Mouse (Mus musculus) MEL (cell line): ENCODE measurements around the gene Slco2a1. TPM values are rescaled to one million over a fixed set of nuclear protein-coding genes. Genes with fewer than 3 reads are reported as not detected.

Experiments
- DNase-seq: peaks from one replicate; pipeline ENCODE4 v3.0.0; 2011; ENCODE audit warnings: low read depth, low spot score
- H3K27ac ChIP-seq: 2 replicates; pipeline ENCODE4 v1.5.1; 2012; ENCODE audit warnings: low read depth, mild to moderate bottlenecking, control low read depth, low read length, moderate library complexity; ENCODE audit not compliant: control insufficient read depth
- H3K27me3 ChIP-seq, 2 experiments: fragments of 150-350 bp in 1 of 2; sonication (generic) in 1 of 2; 2 replicates each; pipeline ENCODE4 v1.6.1; 2012; ENCODE audit warnings: low read length in 2 of 2, mild to moderate bottlenecking in 2 of 2, improper control_type of control experiment in 1 of 2, moderate library complexity in 1 of 2; ENCODE audit not compliant: insufficient read depth in 2 of 2, control insufficient read depth in 1 of 2
- H3K36me3 ChIP-seq, 2 experiments: 2 replicates each; pipeline ENCODE4 v1.6.1; 2012 to 2014; ENCODE audit warnings: low read length in 2 of 2, improper control_type of control experiment in 1 of 2, inconsistent platforms in 1 of 2, mild to moderate bottlenecking in 1 of 2; ENCODE audit not compliant: insufficient read depth in 2 of 2, control insufficient read depth in 1 of 2
- H3K4me1 ChIP-seq, 2 experiments: fragments of 150-350 bp in 1 of 2; sonication (generic) in 1 of 2; 2 replicates each; pipeline ENCODE4 v1.6.1; 2012; ENCODE audit warnings: low read length in 2 of 2, improper control_type of control experiment in 1 of 2, mild to moderate bottlenecking in 1 of 2; ENCODE audit not compliant: insufficient read depth in 2 of 2, control insufficient read depth in 1 of 2
- H3K4me3 ChIP-seq, 2 experiments: fragments of 150-350 bp in 1 of 2; sonication (generic) in 1 of 2; 2 replicates each; pipeline ENCODE4 v1.5.1; 2012; ENCODE audit warnings: low read depth in 2 of 2, low read length in 2 of 2, mild to moderate bottlenecking in 2 of 2, moderate library complexity in 2 of 2, control low read depth in 1 of 2, improper control_type of control experiment in 1 of 2; ENCODE audit not compliant: control insufficient read depth in 1 of 2, insufficient read depth in 1 of 2
- H3K79me2 ChIP-seq: 2 replicates; pipeline ENCODE4 v1.6.1; 2012; ENCODE audit warnings: mild to moderate bottlenecking, low read length, moderate library complexity; ENCODE audit not compliant: control insufficient read depth, poor library complexity, insufficient read depth
- H3K9ac ChIP-seq: 2 replicates; pipeline ENCODE4 v1.6.1; 2012; ENCODE audit warnings: low read depth, mild to moderate bottlenecking, control low read depth, low read length, moderate library complexity; ENCODE audit not compliant: control insufficient read depth, poor library complexity, severe bottlenecking
- H3K9me3 ChIP-seq: fragments of 150-350 bp; sonication (generic); replicated peaks from 2 replicates; pipeline ENCODE4 v1.6.1; 2012; ENCODE audit warnings: mild to moderate bottlenecking, low read length, improper control_type of control experiment, moderate library complexity; ENCODE audit not compliant: insufficient read depth
- BHLHE40 ChIP-seq: IDR thresholded peaks from 2 replicates; pipeline ENCODE4 v1.6.1; 2012; ENCODE audit warnings: low read depth, mild to moderate bottlenecking, inconsistent platforms, low read length, improper control_type of control experiment, borderline replicate concordance
- CTCF ChIP-seq, 3 experiments: IDR thresholded peaks in 2 of 3; conservative IDR thresholded peaks in 1 of 3; 2 replicates each; pipeline ENCODE4 v1.5.1; 2011 to 2012; ENCODE audit warnings: low read length in 3 of 3, low read depth in 2 of 3, mild to moderate bottlenecking in 2 of 3, improper control_type of control experiment in 1 of 3, inconsistent platforms in 1 of 3, mixed read lengths in 1 of 3, moderate library complexity in 1 of 3; ENCODE audit not compliant: control insufficient read depth in 1 of 3, insufficient read depth in 1 of 3, poor library complexity in 1 of 3, severe bottlenecking in 1 of 3
- E2F4 ChIP-seq: IDR thresholded peaks from 2 replicates; pipeline ENCODE4 v1.6.1; 2011; ENCODE audit warnings: low read depth, low read length, improper control_type of control experiment, borderline replicate concordance
- GATA1 ChIP-seq: IDR thresholded peaks from 2 replicates; pipeline ENCODE4 v1.6.1; 2011; ENCODE audit warnings: low read depth, low read length, improper control_type of control experiment
- JUND ChIP-seq: IDR thresholded peaks from 2 replicates; pipeline ENCODE4 v1.6.1; 2011; ENCODE audit warnings: low read depth, mild to moderate bottlenecking, improper control_type of control experiment, low read length
- MXI1 ChIP-seq: IDR thresholded peaks from 2 replicates; pipeline ENCODE4 v1.6.1; 2011; ENCODE audit warnings: mild to moderate bottlenecking, low read depth, low read length, improper control_type of control experiment
- MYB ChIP-seq: IDR thresholded peaks from 2 replicates; pipeline ENCODE4 v1.6.1; 2011; ENCODE audit warnings: mild to moderate bottlenecking, low read depth, low read length, improper control_type of control experiment
- MYC ChIP-seq: IDR thresholded peaks from 2 replicates; pipeline ENCODE4 v1.6.1; 2011; ENCODE audit warnings: low read depth, mild to moderate bottlenecking, low read length, improper control_type of control experiment, moderate library complexity
- SMC3 ChIP-seq: IDR thresholded peaks from 2 replicates; pipeline ENCODE4 v1.6.1; 2011; ENCODE audit warnings: low read depth, low read length, improper control_type of control experiment
- TBP ChIP-seq: IDR thresholded peaks from 2 replicates; pipeline ENCODE4 v1.8.0; 2011; ENCODE audit warnings: low read depth, low read length, improper control_type of control experiment
- TCF12 ChIP-seq: IDR thresholded peaks from 2 replicates; pipeline ENCODE4 v1.6.1; 2014; ENCODE audit warnings: low read depth, mild to moderate bottlenecking, inconsistent platforms, low read length, improper control_type of control experiment, moderate library complexity
- ZC3H11A ChIP-seq: IDR thresholded peaks from 2 replicates; pipeline ENCODE4 v1.6.1; 2012; ENCODE audit warnings: low read depth, mild to moderate bottlenecking, inconsistent platforms, low read length, improper control_type of control experiment
- ZKSCAN1 ChIP-seq: IDR thresholded peaks from 2 replicates; pipeline ENCODE4 v1.6.1; 2012; ENCODE audit warnings: low read depth, mild to moderate bottlenecking, inconsistent platforms, low read length, improper control_type of control experiment, moderate library complexity
- polyA plus RNA-seq, 2 experiments: library from polyadenylated mRNA; stranded (reverse) in 1 of 2; unstranded in 1 of 2; fragments of >175 nt in 1 of 2; fragments of >200 nt in 1 of 2; gene quantifications; 2 replicates each; pipeline versions ENCODE4 v1.2.1 to v1.2.4; 2012; ENCODE audit warnings: low replicate concordance in 2 of 2, low read depth in 1 of 2; ENCODE audit not compliant: insufficient read length in 2 of 2, insufficient read depth in 1 of 2, missing spikeins in 1 of 2
- total RNA-seq: library from RNA; depleted of rRNA; stranded (reverse); fragments of 300-350 nt; gene quantifications from 2 replicates; pipeline ENCODE4 v1.2.3, GENCODE M21; 2012

Gene Slco2a1
- total and polyA plus RNA-seq, 3 experiments, result 0.01 TPM; not detected in 2

DNA sequence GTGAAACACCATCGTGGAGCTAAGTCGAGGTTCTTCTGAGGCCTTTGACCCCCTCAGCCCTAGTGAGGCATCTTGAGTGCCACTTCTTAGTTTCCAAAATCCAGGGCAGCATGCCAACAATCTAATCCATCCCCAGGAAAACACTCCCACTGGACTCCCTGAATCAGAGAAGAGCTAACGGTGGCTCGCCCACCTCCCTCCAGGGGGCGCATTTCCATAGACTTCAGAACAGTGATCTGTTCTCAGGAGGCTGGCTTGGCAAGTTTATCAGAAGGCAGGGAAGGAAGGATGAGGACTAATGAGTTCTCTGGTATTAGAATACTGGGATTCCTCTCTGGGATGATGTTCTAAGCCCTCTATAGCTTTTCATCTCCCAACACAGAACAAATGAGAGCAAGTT, 24.9 kb downstream of the Slco2a1 start:
- Histone ChIP-seq H3K4me1 (no peaks in the 10 kb centered on the region), H3K27ac (no peak overlapping the region), H3K36me3 (no peaks in the 10 kb centered on the region), H3K9me3 (no peaks in the 10 kb centered on the region), H3K9ac (no peak overlapping the region), H3K27me3 (no peaks in the 10 kb centered on the region), H3K4me3 (no peak overlapping the region), H3K79me2 (no peaks in the 10 kb centered on the region)
- TF ChIP-seq ZC3H11A (no peak), CTCF (IDR thresholded peaks at IDR 0.05 in 2 of 3, conservative IDR thresholded peaks at IDR 0.05 in 1 of 3; ENCODE audit: control insufficient read depth in 1 of 3, insufficient read depth in 1 of 3, low read depth in 2 of 3, low read length in 3 of 3, poor library complexity in 1 of 3, severe bottlenecking in 1 of 3) (peak in 2 of 3 experiments; percentile 14; a peak in 2 of 6 replicates), SMC3 (0 out of 2 replicates have a peak, but pooled peaks have one; percentile 5), MYB (no peak)
- DNase-seq, result no peak

DNA sequence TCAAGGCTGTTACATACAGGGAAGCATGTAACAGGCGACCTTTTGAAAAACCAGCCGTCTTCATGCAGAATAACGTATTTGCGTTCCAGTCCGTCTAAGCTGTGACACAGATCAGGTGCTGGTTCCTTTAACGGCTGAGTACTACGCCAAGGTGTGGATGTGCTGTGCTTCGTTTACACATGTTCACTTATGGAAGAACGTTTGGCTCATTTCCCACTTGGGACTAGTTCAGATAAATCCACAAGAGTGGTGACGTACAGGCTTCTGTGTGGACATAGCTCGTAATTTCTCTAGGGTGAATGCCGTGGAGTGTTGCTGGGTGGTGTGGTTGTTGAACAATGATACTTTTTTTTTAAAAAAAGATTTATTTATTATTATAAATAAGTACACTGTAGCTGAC, 26.2 kb downstream of the Slco2a1 start:
- Histone ChIP-seq H3K4me1 (no peaks in the 10 kb centered on the region), H3K9ac (no peak overlapping the region), H3K27ac (no peak overlapping the region), H3K4me3 (no peak overlapping the region), H3K36me3 (no peaks in the 10 kb centered on the region), H3K27me3 (no peaks in the 10 kb centered on the region), H3K9me3 (no peaks in the 10 kb centered on the region), H3K79me2 (no peaks in the 10 kb centered on the region)
- TF ChIP-seq JUND (no peak), TBP (no peak), GATA1 (no peak)
- no peak for DNase-seq

DNA sequence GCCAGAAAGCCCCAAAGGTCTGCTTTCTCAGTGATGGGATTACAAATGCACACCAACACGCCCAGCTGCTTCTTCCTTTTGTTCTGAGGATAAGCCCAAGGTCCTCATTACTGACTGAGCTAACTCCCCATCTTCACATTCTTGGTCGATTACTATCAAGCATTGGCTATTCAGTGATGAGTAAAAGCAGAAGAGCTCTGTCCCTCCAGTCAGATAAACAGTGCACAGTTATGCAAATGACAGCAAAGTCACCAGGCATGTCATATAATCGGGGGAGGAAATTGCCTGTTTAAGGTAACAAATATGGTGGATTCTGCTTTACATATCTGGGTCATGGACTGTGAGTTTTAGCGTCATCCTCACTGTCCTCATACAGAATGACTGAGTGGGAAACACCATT, 35.6 kb downstream of the Slco2a1 start:
- Histone ChIP-seq H3K9me3 (no peaks in the 10 kb centered on the region), H3K4me3 (no peak overlapping the region), H3K27ac (no peak overlapping the region), H3K27me3 (no peaks in the 10 kb centered on the region), H3K4me1 (no peaks in the 10 kb centered on the region), H3K9ac (no peak overlapping the region), H3K36me3 (no peaks in the 10 kb centered on the region), H3K79me2 (no peaks in the 10 kb centered on the region)
- TF ChIP-seq MXI1 (no peak), E2F4 (no peak), SMC3 (no peak), MYC (no peak), TCF12 (no peak), ZKSCAN1 (no peak), BHLHE40 (no peak)
- DNase-seq, result no peak
